Mouse (Mus musculus) kidney, adult 2 months (tissue): Measurements from ENCODE around the gene Nanos3.

ENCODE experiments used
- CTCF ChIP-seq: fragments of 200-500 bp; conservative IDR thresholded peaks from 2 replicates; pipeline ENCODE4 v1.5.1; 2011; ENCODE audit warnings: low read depth, mild to moderate bottlenecking, control low read depth, low read length, moderate library complexity, mixed read lengths; ENCODE audit not compliant: insufficient read depth, insufficient read length
- POLR2A ChIP-seq: fragments of 200-500 bp; IDR thresholded peaks from one replicate; pipeline ENCODE4 v1.6.1; 2011; ENCODE audit warnings: low read depth, low read length, control low read depth

DNA sequence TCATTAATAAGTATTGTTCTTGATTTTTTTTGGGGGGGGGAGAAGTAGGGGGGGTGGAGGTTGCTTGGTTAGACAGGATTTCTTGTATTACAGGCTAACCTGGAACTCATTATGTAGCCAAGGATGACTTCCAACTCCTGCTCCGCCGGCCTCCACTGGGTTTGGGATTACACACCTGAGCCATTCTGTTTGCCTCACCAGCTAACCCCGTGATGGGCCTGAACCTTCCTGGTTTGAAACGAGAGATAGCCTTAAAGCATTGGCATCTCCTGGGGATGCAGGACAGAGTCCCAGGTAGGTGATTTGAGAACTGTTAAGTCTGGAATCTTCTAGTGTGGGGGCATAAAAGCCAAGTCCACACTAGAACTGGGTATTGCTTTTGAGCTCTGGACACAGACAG is 8.1 kb upstream of the Nanos3 start:
- no peak for TF ChIP-seq CTCF
- TF ChIP-seq POLR2A = no peak
